Mouse (Mus musculus) urinary bladder, postnatal 0 days (tissue): ENCODE measurements around the gene Clec2h. TPM values are rescaled to one million over a fixed set of nuclear protein-coding genes. Genes with fewer than 3 reads are reported as not detected.

ENCODE experiments used
- polyA plus RNA-seq: library from polyadenylated mRNA; unstranded; fragments of >200 nt; fragmentation: Nextera tagmentation; extraction: Ambion mirVana; gene quantifications from 2 replicates; pipeline ENCODE4 v1.2.1, GENCODE M21; 2015

Gene Clec2h
- polyA plus RNA-seq: not detected in 2 replicates

DNA sequence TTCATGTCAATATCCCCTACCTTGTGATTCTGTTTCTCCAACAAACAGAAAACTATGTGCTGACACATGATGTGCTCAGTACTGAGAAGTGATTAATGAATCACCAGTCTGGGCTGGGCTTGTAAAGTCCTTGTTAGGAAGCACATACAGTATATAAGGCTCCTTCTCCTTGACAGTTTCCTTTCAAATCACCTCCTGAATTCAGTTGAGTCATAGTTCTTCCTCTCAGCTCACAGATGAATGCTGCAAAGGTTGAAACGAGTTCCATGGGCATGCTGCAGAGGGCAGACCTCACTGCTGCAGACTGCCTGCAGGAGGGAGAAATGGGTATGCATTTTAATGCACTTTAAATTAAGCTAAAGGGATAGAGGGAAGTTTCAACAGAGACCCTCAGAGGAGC is at the start of gene Clec2h:
Clec2h (plus strand) TSS at position 180 of the 400 bp plus-strand sequence.

DNA sequence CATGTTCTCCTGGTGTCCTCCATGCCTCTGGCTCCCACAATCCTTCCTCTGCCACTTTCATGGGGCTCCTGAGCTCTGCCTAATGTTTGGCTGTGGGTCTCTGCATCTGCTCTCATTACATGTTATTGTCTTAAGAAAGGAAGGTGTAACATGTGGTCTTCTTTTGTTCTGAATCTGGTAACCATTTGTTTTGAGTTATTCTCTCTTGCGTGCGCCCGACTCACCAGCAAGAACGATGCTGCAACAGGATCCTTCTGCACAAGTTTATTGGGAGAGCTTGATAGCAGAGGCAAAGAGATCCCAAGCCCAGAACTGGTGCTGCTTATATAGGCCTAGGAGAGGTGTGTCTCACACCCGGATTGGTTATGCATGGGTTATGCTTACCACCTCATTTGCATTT is 38.8 kb upstream of the Clec2h start, which contains the start of gene Klrb1a:
Klrb1a (minus strand) TSS at position 101 of the 400 bp plus-strand sequence.

DNA sequence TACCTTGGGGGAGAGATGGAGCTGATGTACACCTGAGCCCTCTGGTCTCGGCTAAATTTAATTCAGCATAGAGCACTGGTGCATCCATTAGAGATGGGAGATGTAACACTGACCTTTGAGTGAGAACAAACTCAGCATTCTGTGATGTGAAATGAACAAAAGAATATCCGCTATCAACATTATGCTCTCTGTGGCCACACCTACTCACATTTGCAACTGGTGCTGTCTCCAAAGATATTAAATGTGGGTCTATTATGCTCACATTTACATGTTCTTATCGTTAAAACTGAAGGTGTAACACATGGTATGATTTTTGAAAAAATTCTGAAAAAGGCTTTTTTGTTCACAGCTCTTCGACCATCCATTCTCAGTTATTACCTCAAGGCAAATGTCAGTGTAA is 60.8 kb downstream of the Clec2h start, which contains the start of gene Klrb1:
Klrb1 (minus strand) TSS at position 101 of the 400 bp plus-strand sequence.

Other genes starting within 250 kb of the Clec2h start
- gene Itfg2, start 237.5 kb upstream of the Clec2h start, polyA plus RNA-seq: 13.5 and 16.7 TPM in 2 replicates
- 116 and 137 TPM in 2 replicates for gene Fkbp4, start 223.7 kb upstream of the Clec2h start, polyA plus RNA-seq
- 0.15 and 1.6 TPM in 2 replicates for gene Pzp, start 135.7 kb upstream of the Clec2h start, polyA plus RNA-seq
- gene A2ml1, start 80.8 kb upstream of the Clec2h start, polyA plus RNA-seq: not detected in 2 replicates
- gene Klrb1a, start 38.9 kb upstream of the Clec2h start, polyA plus RNA-seq: not detected in 2 replicates
- gene Klrb1, start 60.7 kb downstream of the Clec2h start, polyA plus RNA-seq: not detected in 2 replicates
- not detected in 2 replicates for gene Klrb1c, start 126.8 kb downstream of the Clec2h start, polyA plus RNA-seq
- not detected in 2 replicates for gene Gm44511, start 163.9 kb downstream of the Clec2h start, polyA plus RNA-seq
- gene Klrb1b, start 163.9 kb downstream of the Clec2h start, polyA plus RNA-seq: 0.08 TPM in 1 of 2 replicates, not detected in the other
- gene Clec2i, start 225.2 kb downstream of the Clec2h start, polyA plus RNA-seq: 0.11 and 0.16 TPM in 2 replicates
- gene BC035044, start 228.7 kb downstream of the Clec2h start, polyA plus RNA-seq: 0.13 TPM in 2 replicates